Mouse (Mus musculus): ENCODE measurements at regions not wholly inside any gene's neighbourhood (a gene's known extent, or its start where the extent isn't known, plus 50 kb on each side); places are given as distances from the start of the nearest gene placed in this dataset.

DNA sequence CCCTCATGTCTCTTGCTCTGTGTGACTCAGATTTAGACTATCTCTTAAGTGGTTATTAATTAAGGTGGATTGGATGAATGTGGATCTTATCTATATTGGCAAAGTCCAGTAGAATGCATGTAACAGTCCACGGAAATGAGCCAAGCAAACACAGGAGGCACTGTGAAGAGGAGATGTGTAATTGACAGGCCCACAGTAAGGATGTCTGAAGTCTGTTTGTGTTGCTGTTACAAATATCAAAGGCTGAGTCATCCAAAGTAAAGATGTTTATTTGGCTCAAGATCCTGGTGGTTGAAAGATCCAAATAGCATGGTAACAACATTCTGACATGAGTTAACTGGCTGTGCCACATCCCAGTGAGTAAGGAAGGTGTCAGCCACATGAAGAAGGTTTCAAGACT is 99.6 kb downstream of the Cxcl12 start:
- TF ChIP-seq CTCF (IDR thresholded peaks at IDR 0.05) (no peak), EP300 (IDR thresholded peaks at IDR 0.05) (no peak)

Measured in lung, postnatal 0 days (tissue).